Mouse (Mus musculus) urinary bladder, postnatal 0 days (tissue): ENCODE measurements around the gene Dolpp1. TPM values are rescaled to one million over a fixed set of nuclear protein-coding genes. Genes with fewer than 3 reads are reported as not detected.

Source experiments
- microRNA-seq: library from miRNA; unstranded; fragments of <30 nt; microRNA quantifications from one replicate; pipeline ENCODE4, GENCODE M21; 2016
- polyA plus RNA-seq: library from polyadenylated mRNA; unstranded; fragments of >200 nt; fragmentation: Nextera tagmentation; extraction: Ambion mirVana; gene quantifications from 2 replicates; pipeline ENCODE4 v1.2.1, GENCODE M21; 2015

Gene Dolpp1
- polyA plus RNA-seq, result 12.4 and 13.6 TPM in 2 replicates

DNA sequence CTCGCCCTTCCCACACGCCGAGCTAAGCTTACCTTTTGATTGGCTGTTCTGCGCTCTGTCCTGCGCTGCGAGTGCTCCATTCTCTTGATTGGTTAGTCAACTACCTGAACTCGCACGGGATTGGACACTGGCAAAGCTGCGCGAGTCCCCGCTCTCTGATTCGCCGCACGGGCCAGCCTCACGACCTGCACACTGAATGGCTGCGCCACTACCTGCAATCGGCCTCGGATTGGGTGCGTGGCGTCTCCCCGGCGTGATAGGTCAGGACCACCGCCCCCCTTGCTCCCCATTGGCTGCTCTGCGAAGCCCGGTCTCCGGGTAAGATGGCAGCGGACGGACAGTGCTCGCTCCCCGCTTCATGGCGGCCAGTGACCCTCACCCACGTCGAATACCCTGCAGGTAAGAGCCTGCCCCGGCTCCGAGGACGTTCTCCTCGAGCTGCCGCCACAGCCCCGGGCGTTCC is at the start of gene Dolpp1:
Gene Dolpp1, plus strand, starts transcription at position 141 of the 463 bp plus-strand sequence.

DNA sequence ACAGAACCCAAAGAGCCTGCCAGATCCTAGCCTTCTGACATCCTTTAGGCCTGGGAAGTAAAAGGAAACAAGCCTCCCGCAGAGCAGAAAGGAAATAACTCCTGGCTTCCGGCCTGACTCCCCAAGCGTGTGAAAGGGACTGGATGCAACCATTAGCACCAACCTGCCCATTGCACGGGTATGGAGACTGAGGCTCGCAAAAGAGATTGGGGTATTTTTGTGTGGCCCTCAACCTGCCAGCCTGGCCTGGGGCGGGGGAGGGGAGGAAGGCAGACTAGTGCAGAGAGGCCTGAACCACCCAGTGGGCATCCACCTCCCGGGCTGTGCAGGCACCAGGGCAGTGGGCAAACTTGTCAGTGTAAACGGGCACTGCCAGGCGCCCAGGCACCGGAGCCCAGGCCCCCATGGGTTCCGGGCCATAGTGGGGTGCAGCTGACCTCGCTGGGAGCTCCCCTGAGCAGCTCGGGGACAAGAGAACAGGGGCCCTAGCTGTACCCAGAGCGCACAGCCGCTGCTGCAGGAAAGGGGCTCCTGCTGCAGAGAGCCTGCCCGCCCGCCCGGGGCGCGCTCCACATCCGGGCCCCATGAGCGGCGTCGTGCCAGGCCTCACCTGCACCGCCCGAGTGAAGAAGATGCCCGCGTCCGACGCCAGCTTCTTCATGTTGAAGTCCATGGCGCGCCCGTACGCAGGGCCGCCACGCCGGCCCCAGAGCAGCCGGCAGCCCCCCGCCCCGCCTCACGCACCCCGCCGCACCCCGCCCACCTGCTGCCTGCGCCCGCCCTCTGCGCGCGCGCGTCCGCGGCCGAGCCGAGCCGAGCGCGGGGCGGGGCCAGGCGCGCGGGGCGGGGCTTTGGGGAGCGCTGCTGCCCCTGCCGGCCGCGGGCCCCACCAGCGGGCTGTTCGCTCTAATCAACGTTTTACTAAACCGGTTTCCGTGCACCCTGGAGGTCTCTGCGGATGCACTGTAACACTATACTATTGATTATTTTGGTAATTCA is 33.2 kb upstream of the Dolpp1 start, which contains the start of gene Sh3glb2:
Gene Sh3glb2, minus strand, starts transcription at position 805 of the 999 bp plus-strand sequence.

DNA sequence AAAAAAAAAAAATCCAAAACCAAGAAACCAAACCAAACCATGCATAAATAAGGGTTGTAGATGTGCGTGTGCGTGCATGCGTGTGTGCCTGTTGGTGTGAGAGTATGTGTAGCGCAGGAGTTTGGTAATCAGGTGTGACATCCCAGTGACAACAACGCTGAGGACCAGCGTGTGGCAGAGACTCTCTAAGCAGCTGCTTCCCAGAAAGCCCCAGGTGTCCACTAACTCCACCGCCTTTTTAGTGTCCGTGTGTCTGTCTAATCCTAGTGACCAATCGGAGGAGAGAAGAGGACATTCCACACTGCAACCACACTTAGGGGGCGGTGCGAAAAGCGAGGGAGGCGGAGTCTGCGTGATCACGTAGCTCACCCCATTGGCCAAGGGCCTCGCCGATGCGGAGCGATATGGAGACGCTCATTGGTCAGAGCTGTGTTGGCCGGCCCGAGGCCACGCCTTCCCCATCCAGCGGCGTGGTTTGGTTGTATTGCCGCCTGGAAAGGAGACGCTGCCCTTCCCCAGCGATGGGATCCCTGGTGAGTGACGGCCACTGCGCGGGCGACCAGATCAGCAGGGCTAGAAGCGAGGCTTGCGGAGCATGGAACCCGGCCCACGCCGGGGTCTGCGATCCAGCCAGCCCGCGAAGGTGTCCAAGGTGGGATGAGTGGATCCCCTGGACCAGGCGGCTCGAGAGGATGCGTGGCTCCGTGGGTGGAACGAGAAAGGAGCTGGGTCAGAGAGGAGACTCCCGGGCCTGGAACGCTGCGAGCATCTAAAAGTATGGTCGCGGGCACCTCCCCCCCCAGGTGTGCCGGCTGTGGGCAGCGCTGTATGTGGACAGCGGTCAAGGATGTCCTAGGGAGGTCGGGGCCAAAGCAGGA is 28.0 kb upstream of the Dolpp1 start, which contains the start of gene Miga2:
Gene Miga2, plus strand, starts transcription at position 461 of the 878 bp plus-strand sequence.

DNA sequence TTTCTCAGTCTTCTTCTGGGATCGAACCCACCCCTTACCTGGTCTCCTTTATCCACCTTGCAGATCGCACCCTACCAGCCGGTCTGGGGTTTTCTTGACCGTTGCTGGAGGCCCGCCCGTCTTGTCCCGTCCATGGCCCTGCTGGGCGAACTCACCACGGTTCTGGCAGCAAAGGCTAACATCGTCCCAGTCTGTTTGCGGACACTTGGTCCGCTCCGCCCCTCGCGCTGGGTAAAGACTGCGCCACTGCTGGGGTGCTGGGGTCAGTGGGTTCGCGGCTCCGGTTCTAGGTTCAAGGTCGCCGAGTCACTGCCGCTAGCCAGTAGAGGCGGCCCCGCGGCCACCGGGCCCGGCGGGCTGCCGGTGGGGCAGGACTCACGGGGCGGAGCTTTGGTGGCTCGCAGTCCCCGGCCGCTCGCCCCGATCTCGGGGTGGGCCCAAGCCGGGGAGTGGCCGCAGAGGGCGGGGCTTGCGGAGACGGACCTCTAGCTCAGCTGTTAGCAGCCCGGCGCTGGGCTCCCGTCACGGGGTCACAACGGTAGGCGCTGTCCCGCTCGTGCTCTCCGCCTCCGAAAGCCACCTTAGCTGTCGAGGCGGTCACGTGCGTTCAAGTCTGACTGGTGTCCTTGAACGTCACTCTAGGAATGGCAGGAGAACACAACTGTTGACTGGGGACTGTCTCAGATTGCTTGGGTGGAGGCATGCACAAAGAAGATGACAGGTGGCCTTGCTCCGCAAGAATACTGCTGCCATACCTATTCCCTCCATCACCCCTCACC is 23.3 kb downstream of the Dolpp1 start, which contains the start of gene Crat:
Gene Crat, minus strand, starts transcription at position 657 of the 779 bp plus-strand sequence.

DNA sequence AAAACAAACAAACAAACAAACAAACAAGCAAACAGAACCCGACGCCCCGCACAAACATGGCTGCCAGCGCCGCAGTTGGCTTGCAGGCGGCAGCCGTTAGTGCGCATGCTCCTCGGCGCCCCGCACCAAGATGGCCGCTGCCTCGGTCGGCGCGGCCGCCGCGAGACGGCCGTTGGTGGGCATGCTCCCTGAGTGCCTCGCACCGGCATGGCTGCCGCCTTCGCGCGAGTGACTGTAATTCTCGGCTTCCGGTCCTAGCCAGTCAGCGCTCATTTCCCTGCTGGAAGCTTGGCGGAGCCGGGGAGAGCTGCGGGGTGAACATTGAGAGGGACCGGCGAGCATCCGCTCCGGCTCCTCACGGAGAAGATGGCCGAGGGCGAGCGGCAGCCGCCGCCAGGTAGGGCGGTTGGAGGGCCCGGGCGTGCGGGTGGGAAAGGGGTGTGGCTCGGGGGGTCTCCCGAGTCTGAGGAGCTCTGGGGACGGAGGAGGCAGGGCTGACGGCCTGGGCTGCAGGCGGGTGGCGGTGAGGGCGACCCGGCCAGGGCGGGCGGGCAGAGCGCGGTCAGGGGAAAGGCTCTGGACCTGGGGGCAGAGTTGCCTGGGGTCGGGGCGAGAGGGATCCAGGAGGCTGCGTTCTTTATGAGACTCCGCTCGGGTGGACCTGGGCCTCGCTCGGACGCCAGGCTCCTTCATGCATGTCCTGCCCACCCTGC is 24.0 kb downstream of the Dolpp1 start, which contains the start of gene Ptpa:
Gene Ptpa, plus strand, starts transcription at position 104 of the 713 bp plus-strand sequence.

Small RNA genes within 50 kb of the gene (microRNA-seq; reads per million reads assigned to microRNA genes)
- not detected for gene Gm47292

Other genes with a start within 250 kb of the Dolpp1 start
- gene Endog, start 220.8 kb upstream of the Dolpp1 start, polyA plus RNA-seq, result 22.8 TPM in 2 replicates
- 25.1 and 25.8 TPM in 2 replicates for gene Spout1, start 213.8 kb upstream of the Dolpp1 start, polyA plus RNA-seq
- gene Kyat1, start 186.4 kb upstream of the Dolpp1 start, polyA plus RNA-seq, result 11.6 and 13.6 TPM in 2 replicates
- gene Lrrc8a, start 154.5 kb upstream of the Dolpp1 start, polyA plus RNA-seq, result 27.9 and 29.2 TPM in 2 replicates
- 0.06 and 0.07 TPM in 2 replicates for gene Gm28035, start 151.7 kb upstream of the Dolpp1 start, polyA plus RNA-seq
- gene Phyhd1, start 126.1 kb upstream of the Dolpp1 start, polyA plus RNA-seq, result 7.8 and 8.7 TPM in 2 replicates
- not detected in 2 replicates for gene Gm28038, start 111.2 kb upstream of the Dolpp1 start, polyA plus RNA-seq
- gene Dolk, start 105.9 kb upstream of the Dolpp1 start, polyA plus RNA-seq, result 22.8 and 24.4 TPM in 2 replicates
- 12.3 TPM in 2 replicates for gene Nup188, start 105.9 kb upstream of the Dolpp1 start, polyA plus RNA-seq
- 77.9 and 87.5 TPM in 2 replicates for gene Sh3glb2, start 32.9 kb upstream of the Dolpp1 start, polyA plus RNA-seq
- gene Miga2, start 28.0 kb upstream of the Dolpp1 start, polyA plus RNA-seq, result 13.9 and 15.1 TPM in 2 replicates
- 21.3 and 24.3 TPM in 2 replicates for gene Crat, start 23.6 kb downstream of the Dolpp1 start, polyA plus RNA-seq
- 80.9 and 81.6 TPM in 2 replicates for gene Ptpa, start 23.8 kb downstream of the Dolpp1 start, polyA plus RNA-seq
- gene Ier5l, start 82.0 kb downstream of the Dolpp1 start, polyA plus RNA-seq, result 1.1 and 1.2 TPM in 2 replicates
- 0.84 and 1.3 TPM in 2 replicates for gene Cstad, start 202.8 kb downstream of the Dolpp1 start, polyA plus RNA-seq